Mouse (Mus musculus) stomach, postnatal 0 days (tissue): ENCODE measurements around the gene Baiap2.

Experiments
- CTCF ChIP-seq: IDR thresholded peaks from 2 replicates; pipeline ENCODE4 v1.5.1; 2016; ENCODE audit warnings: antibody characterized with exemption, low read depth, mild to moderate bottlenecking, moderate library complexity
- EP300 ChIP-seq: optimal IDR thresholded peaks from 2 replicates; pipeline ENCODE3; 2016; ENCODE audit warnings: antibody characterized with exemption

DNA sequence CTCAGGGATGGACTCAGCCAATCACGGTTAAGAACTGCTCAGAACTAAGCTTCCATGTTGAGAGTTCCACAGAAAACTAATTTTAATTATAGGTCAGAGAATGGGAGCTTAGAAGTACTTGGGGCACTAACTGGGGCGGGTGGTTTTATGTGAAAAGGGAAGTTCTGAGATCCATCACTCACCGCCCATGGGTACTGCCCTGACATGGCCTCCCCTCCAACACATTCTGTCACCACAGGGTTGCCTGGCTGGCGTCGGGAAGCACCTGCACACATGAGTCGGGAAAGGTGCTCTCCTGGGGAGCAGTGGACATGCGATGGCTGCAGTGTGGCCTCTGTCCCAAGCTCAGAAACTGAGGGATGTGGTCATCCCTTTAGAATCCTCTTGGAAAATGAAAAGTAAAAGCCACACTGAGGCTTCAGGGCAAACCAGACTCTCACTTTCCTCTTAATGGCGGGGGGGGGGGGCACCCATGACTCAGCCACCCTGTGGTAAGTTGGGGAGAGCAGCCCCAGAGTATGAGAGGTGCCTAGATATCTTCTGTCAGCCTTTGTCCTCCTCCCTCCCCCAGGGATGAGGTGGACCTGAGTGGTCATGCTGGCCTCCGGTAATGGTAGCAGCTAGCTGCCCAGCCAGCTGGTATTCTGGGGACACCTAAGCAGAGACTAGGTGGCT lies 44.3 kb downstream of the Baiap2 start:
- TF ChIP-seq EP300 = no peak
- no peak for TF ChIP-seq CTCF
